Mouse (Mus musculus) heart, embryonic 14.5 days (tissue): ENCODE results near the gene Lin9. TPM values are rescaled to one million over a fixed set of nuclear protein-coding genes. Genes with fewer than 3 reads are reported as not detected.

Experiments used
- ATAC-seq: fragments of 200-750 bp; cut with Nextera tagmentation; 2 replicates; pipeline ENCODE4 v1.8.0; 2017; ENCODE audit warnings: low read depth, moderate TSS enrichment; ENCODE audit not compliant: insufficient number of reproducible peaks, insufficient read depth, low FRiP score
- H3K27ac ChIP-seq, 2 experiments: fragments of 200-500 bp in 1 of 2; fragments of 300-500 bp in 1 of 2; sonication (generic) in 1 of 2; replicated peaks in 1 of 2; 2 replicates each; pipeline ENCODE4 v1.5.1; 2012 to 2014; ENCODE audit warnings: low read depth in 2 of 2, low read length in 2 of 2, control low read depth in 1 of 2, mild to moderate bottlenecking in 1 of 2, mixed read lengths in 1 of 2; ENCODE audit not compliant: control insufficient read depth in 1 of 2, insufficient read depth in 1 of 2
- H3K27me3 ChIP-seq: fragments of 300-500 bp; sonication (generic); 2 replicates; pipeline ENCODE4 v1.6.1; 2014; ENCODE audit warnings: mild to moderate bottlenecking, low read length, control low read depth; ENCODE audit not compliant: control insufficient read depth, insufficient read depth
- H3K36me3 ChIP-seq: fragments of 300-500 bp; sonication (generic); 2 replicates; pipeline ENCODE4 v1.6.1; 2014; ENCODE audit warnings: mild to moderate bottlenecking, control low read depth, low read length, mixed read lengths; ENCODE audit not compliant: control insufficient read depth, insufficient read depth
- H3K4me1 ChIP-seq, 2 experiments: fragments of 200-500 bp in 1 of 2; fragments of 300-500 bp in 1 of 2; sonication (generic) in 1 of 2; 2 replicates each; pipeline ENCODE4 v1.6.1; 2012 to 2014; ENCODE audit warnings: low read length in 2 of 2, control low read depth in 1 of 2, mixed read lengths in 1 of 2; ENCODE audit not compliant: control insufficient read depth in 2 of 2, insufficient read depth in 2 of 2
- H3K4me2 ChIP-seq: fragments of 300-500 bp; sonication (generic); 2 replicates; pipeline ENCODE4 v1.6.1; 2014; ENCODE audit warnings: mild to moderate bottlenecking, low read length
- H3K4me3 ChIP-seq, 2 experiments: fragments of 200-500 bp in 1 of 2; fragments of 300-500 bp in 1 of 2; sonication (generic) in 1 of 2; 2 replicates each; pipeline ENCODE4 v1.5.1; 2012 to 2014; ENCODE audit warnings: low read length in 2 of 2, mild to moderate bottlenecking in 2 of 2, control low read depth in 1 of 2, low read depth in 1 of 2, moderate library complexity in 1 of 2; ENCODE audit not compliant: control insufficient read depth in 1 of 2, insufficient read depth in 1 of 2
- H3K9ac ChIP-seq: fragments of 300-500 bp; sonication (generic); 2 replicates; pipeline ENCODE4 v1.6.1; 2014; ENCODE audit warnings: mild to moderate bottlenecking, low read length
- H3K9me3 ChIP-seq: fragments of 300-500 bp; sonication (generic); 2 replicates; pipeline ENCODE4 v1.6.1; 2016; ENCODE audit warnings: low read length, control low read depth; ENCODE audit not compliant: control insufficient read depth
- WGBS: fragments of 180-500 bp; shearing (Covaris S2); extraction: QIAGEN DNeasy Blood & Tissue Kit; methylation state at CpG from one replicate; pipeline ENCODE4 v1.1.7; 2014; 5-methylcytosine and 5-hydroxymethylcytosine counted together
- polyA plus RNA-seq: library from polyadenylated mRNA; unstranded; fragments of >200 nt; fragmentation: Nextera tagmentation; extraction: Ambion mirVana; gene quantifications from 2 replicates; pipeline ENCODE4 v1.2.1, GENCODE M21; 2014

Gene Lin9
- polyA plus RNA-seq, result 13.8 and 15.1 TPM in 2 replicates

- H3K4me2 ChIP-seq, result peak within 1 kb of the TSS; percentile 88
- peak; percentile 86 for ATAC-seq
These were observed at the start of gene Lin9 for GRCm38 (mm10) chr1:180641137-180641517. Gene Lin9 (plus strand): TSS chr1:180641150.

GRCm38 (mm10) chr1:180600578-180600977 is 40.4 kb upstream of the Lin9 start:
- Histone ChIP-seq H3K27me3 (no peaks in the 10 kb centered on the region), H3K4me2 (no peak overlapping the region), H3K9me3 (no peaks in the 10 kb centered on the region), H3K4me1 (peaks cover 12 to 17% of the 10 kb centered on the region in 2 experiments), H3K4me3 (no peak overlapping the region), H3K9ac (no peak overlapping the region), H3K27ac (no peak overlapping the region), H3K36me3 (peaks cover 70% of the 10 kb centered on the region)
- WGBS, result 95% methylated on average over 6 of the region's 6 CpGs
- no peak for ATAC-seq

More at GRCm38 (mm10) chr1:180641137-180641517, at the start of gene Lin9:
- H3K9ac ChIP-seq, result peak within 1 kb of the TSS; percentile 97
- no peaks in the 10 kb centered on the region for H3K9me3 ChIP-seq
- peaks cover 5 to 20% of the 10 kb centered on the region in 2 experiments for H3K4me1 ChIP-seq
- H3K27ac ChIP-seq, result peak within 1 kb of the TSS; percentile 94 to 98
- 0% methylated on average over 35 of the region's 47 CpGs for WGBS
- H3K4me3 ChIP-seq, result peak within 1 kb of the TSS; percentile 99
- no peaks in the 10 kb centered on the region for H3K27me3 ChIP-seq
- H3K36me3 ChIP-seq, result 0 out of 2 replicates have a peak, but pooled peaks cover 5% of the 10 kb centered on the region

GRCm38 (mm10) chr1:180601806-180602205 is 39.1 kb upstream of the Lin9 start:
- H3K4me3 ChIP-seq, result no peak overlapping the region
- peaks cover 58% of the 10 kb centered on the region for H3K36me3 ChIP-seq
- ATAC-seq, result no peak
- peaks cover 15 to 22% of the 10 kb centered on the region in 2 experiments for H3K4me1 ChIP-seq
- no peaks in the 10 kb centered on the region for H3K27me3 ChIP-seq
- WGBS, result 74% methylated on average over 6 of the region's 6 CpGs
- H3K9me3 ChIP-seq, result no peaks in the 10 kb centered on the region
- no peak overlapping the region for H3K4me2 ChIP-seq
- no peak overlapping the region for H3K27ac ChIP-seq
- H3K9ac ChIP-seq, result no peak overlapping the region

- H3K4me1 ChIP-seq, result peaks cover 22 to 28% of the 10 kb centered on the region in 2 experiments
- ATAC-seq, result peak; percentile 70; the same call in 1 of the 2 replicates
- H3K4me2 ChIP-seq, result peak overlapping the region; percentile 32; the same call in 1 of the 2 replicates
- WGBS, result 32% methylated on average over 4 of the region's 4 CpGs
- H3K27me3 ChIP-seq, result no peaks in the 10 kb centered on the region
- H3K36me3 ChIP-seq, result peaks cover 30% of the 10 kb centered on the region
- no peak overlapping the region for H3K4me3 ChIP-seq
- H3K9ac ChIP-seq, result no peak overlapping the region
- no peaks in the 10 kb centered on the region for H3K9me3 ChIP-seq
- peak overlapping the region; percentile 69 to 85 for H3K27ac ChIP-seq
These were observed 36.4 kb upstream of the Lin9 start for GRCm38 (mm10) chr1:180604579-180604978.

- Histone ChIP-seq H3K4me1 (peaks cover 22 to 28% of the 10 kb centered on the region in 2 experiments), H3K4me2 (no peak overlapping the region), H3K27me3 (no peaks in the 10 kb centered on the region), H3K27ac (no peak overlapping the region), H3K4me3 (no peak overlapping the region), H3K36me3 (peaks cover 15% of the 10 kb centered on the region), H3K9ac (no peak overlapping the region), H3K9me3 (no peaks in the 10 kb centered on the region)
- 45% methylated on average over 3 of the region's 3 CpGs for WGBS
- no peak for ATAC-seq
These were observed 34.8 kb upstream of the Lin9 start for GRCm38 (mm10) chr1:180606106-180606505.

- H3K9me3 ChIP-seq, result 0 out of 2 replicates have a peak, but pooled peaks cover 5% of the 10 kb centered on the region
- ATAC-seq, result no peak
- peaks cover 22 to 28% of the 10 kb centered on the region in 2 experiments for H3K4me1 ChIP-seq
- no peak overlapping the region for H3K9ac ChIP-seq
- WGBS, result 45% methylated on average over 10 of the region's 10 CpGs
- H3K4me2 ChIP-seq, result no peak overlapping the region
- H3K27ac ChIP-seq, result peak overlapping the region; percentile 58 to 67
- H3K4me3 ChIP-seq, result no peak overlapping the region
- peaks cover 8% of the 10 kb centered on the region for H3K36me3 ChIP-seq
- no peaks in the 10 kb centered on the region for H3K27me3 ChIP-seq
These were observed 34.0 kb upstream of the Lin9 start for GRCm38 (mm10) chr1:180606796-180607577.

GRCm38 (mm10) chr1:180607578-180607879 is 33.4 kb upstream of the Lin9 start:
- Histone ChIP-seq H3K4me3 (no peak overlapping the region), H3K27ac (peak overlapping the region; percentile 58 to 67), H3K4me2 (no peak overlapping the region), H3K9ac (no peak overlapping the region), H3K4me1 (peaks cover 22 to 28% of the 10 kb centered on the region in 2 experiments), H3K9me3 (0 out of 2 replicates have a peak, but pooled peaks cover 5% of the 10 kb centered on the region), H3K27me3 (no peaks in the 10 kb centered on the region), H3K36me3 (peaks cover 5% of the 10 kb centered on the region)
- 72% methylated on average over 2 of the region's 2 CpGs for WGBS
- ATAC-seq, result no peak
